Mouse (Mus musculus) MEL-GATA-1-ER (cell line): ENCODE measurements around the gene Tgfb3.
A peak's percentile ranks its signal among the peaks of the same experiment; 100 is the strongest.

ENCODE experiments used
- DNase-seq: peaks from one replicate; pipeline ENCODE4 v3.0.0-alpha.2; 2012; ENCODE audit warnings: low read depth; ENCODE audit errors: extremely low read depth

The Tgfb3 gene

DNA sequence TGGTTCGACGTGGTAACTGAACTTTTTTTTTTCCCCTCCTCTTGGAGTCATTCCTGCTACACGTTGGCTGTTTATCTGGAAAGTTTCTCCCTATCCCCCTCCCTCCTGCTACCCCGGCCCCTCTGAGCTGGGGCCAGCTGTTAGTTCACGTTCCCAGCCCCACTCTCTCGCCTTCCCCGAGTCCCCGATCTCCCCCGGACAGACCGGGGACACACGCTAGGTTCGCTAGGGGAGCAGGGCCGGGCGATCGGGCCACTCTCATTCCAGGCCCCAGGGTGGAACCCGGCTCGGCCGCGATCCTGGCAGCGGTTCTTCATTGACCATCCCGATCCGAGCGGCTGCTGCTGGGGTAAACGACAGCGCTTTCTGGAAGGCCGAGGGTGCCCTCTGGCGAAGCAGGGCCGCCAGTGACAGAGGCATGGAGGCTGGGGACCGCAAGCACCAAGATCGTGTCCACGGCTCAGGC, 394 bp upstream of the Tgfb3 start:
- peak; percentile 43 for DNase-seq

- no peak for DNase-seq
Measured at GRCm38 (mm10) chr12:86078176-86078552, 677 bp downstream of the Tgfb3 start.

GRCm38 (mm10) chr12:86077736-86078135, 1.1 kb downstream of the Tgfb3 start:
- DNase-seq = no peak

DNA sequence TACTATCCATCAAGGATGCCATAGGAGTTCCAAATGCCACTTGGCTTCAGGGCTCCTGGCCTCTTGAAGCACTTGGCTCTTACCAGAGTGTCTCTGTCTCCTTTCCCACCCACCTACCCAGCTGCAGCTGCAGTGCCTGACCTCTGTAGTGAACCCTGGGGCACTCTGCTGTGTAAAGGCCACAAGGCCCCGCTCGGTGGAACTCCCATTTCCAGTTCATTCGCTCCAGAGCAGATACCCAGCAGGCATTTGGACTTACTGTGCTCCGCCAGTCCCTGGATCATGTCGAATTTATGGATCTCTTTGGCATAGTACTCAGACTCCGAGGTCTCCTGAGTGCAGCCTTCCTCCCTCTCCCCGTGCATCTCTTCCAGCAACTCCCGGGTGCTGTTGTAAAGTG, 1.5 kb downstream of the Tgfb3 start:
- DNase-seq = no peak

- DNase-seq = no peak
Measured at GRCm38 (mm10) chr12:86076321-86076901, 2.4 kb downstream of the Tgfb3 start.

- DNase-seq = no peak
Measured at GRCm38 (mm10) chr12:86075358-86075757, 3.5 kb downstream of the Tgfb3 start.

GRCm38 (mm10) chr12:86074681-86075080, 4.2 kb downstream of the Tgfb3 start:
- no peak for DNase-seq

DNA sequence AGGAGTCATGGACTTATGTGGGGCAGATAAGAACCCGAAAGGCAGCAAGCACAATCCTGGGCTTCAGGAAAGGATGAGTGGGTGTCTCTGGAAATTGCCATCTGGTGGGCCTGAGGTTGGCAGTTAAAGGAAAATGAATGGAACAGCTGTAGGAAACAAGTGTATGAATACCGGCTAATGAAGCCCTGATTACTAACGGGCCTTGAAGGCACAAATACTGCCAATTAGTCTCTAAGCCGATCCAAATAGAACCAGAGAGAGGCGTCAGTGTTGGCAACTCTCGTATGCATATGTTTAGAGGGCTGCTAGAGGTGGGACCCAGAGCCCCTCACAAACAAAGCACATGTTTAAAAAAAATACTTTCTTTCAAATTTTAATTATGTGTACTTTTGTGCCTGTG, 7.4 kb downstream of the Tgfb3 start:
- DNase-seq = no peak

DNA sequence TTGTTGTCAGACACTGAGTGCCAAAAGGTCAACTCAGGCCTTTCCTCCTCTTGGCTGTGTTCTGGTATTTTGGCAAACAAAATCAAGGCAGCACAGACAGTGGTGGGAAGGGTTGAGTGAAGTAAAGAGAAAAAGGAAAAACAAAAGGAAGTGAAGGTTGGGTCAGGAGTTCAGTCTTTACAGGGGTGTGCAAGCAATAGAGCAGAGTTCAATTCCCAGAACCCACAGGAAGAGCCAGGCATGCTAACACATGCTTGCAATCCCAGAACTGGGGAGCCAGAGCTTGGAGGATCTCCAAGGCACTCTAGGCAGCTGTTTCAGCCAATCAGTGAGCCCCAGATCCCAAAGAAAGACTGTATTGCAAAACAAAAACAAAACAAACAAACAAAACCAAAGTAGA, 14.0 kb downstream of the Tgfb3 start:
- no peak for DNase-seq

DNA sequence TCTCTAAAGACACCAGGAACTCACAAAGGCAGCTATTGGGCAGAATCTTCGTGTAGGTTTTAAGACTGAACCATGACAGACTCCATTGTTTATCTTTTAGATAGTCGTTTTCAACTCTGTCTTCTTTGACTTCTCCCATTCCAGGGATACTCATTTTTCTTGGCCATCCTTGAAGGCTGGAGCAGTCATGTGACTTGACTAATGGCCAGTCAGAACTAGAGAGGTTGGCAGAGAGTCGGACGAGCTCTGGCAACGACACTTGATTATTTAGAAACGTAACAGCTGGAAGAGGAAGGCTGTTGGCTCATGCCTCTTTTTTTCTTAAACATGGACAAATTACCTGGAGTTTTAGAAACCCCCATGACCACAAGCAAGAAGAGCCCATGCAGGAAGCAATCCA, 19.5 kb downstream of the Tgfb3 start:
- DNase-seq = no peak

DNA sequence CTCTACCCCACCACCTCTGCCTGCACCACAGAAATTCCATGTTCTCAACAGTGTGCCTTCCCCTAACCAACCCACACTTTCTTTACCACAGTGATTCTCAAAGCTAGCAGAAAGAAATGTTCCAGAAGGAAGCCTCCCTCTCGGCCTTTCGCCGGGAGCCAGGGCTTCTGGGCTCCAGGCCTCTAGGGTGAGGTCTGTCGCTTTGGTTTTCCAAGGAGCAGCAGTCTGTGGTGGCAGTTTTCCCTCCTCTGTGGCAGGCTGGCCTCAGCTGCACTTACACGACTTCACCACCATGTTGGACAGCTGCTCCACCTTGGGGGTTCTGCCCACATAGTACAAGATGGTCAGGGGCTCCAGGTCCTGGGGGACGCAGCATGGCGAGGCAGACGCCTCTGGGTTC, 21.3 kb downstream of the Tgfb3 start:
- no peak for DNase-seq

DNA sequence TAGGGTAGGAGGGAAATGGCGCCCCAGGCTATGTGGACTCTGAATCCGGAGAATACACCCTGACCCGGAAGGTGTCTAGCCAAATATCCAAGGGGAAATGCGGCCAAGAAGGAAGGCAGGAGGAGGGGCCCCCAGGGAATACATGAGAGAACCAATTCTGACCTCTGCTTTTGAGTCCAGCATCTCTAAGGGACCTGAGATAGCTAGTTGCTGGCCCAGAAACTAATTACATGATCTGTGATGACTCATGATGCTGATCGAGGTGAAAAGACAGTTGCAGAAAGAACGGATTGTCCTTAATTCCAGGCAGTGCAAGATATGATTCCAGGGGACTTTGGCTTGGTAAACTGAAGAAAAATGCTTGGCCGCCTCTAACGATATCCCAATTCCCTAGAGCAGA, 21.9 kb downstream of the Tgfb3 start:
- no peak for DNase-seq

DNA sequence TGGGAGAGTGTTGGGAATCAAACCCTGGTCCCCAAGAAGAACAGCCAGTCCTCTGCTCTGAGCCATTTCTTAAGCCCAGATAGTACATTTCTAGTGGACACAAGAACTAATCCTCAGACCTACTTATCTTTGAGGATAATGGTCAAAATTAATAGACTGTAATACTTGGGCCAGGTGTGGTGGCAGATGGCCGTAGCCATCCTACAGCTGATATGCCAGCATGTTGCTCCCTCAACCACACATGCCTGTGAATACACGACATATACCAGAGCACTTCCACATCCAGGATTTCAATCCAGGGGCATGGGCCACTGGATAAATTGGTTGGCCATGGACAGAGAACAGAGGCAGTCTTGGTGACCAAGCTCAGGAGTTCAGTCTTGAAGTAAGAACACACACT, 23.5 kb downstream of the Tgfb3 start:
- DNase-seq = no peak

DNA sequence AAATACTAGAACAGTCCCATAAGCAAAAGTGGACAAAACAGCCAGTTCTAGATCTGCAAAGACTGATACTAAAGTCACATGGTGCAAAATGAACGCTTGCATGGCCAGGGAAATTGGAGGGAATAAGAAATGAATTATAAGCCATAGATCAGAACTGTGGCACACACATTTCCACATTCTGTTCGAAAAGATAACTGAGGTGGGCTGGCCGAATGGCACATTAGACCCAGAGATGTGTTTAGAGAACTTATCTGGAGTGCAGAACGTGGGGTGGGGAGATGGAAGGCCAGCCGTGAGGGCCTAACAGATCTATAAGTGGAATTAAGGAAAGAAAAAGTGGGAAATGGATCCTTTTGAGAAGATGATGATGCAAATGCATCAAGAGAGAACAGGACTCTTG, 27.4 kb downstream of the Tgfb3 start:
- DNase-seq = no peak

DNA sequence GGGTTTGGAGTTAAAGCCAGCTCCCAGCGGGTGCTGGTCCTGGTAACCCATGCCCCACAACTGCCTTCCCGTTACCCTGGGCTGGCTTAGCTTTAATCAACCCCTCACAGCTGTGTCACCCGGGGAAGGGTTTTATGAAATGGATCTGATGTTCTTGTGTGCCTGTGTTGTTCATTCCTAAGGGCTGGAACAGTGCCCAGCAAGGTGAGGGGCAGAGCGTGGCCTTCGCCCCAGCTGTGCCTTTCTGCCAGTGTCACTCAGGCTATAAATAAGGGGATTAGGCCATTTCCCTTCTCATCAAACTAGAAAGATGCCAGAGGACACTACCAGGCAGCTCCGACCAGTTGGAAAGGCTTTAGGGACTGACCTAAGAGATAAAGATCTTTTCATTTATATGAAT, 29.0 kb downstream of the Tgfb3 start:
- DNase-seq = no peak

- no peak for DNase-seq
Measured at GRCm38 (mm10) chr12:86047376-86047775, 31.5 kb downstream of the Tgfb3 start.

DNA sequence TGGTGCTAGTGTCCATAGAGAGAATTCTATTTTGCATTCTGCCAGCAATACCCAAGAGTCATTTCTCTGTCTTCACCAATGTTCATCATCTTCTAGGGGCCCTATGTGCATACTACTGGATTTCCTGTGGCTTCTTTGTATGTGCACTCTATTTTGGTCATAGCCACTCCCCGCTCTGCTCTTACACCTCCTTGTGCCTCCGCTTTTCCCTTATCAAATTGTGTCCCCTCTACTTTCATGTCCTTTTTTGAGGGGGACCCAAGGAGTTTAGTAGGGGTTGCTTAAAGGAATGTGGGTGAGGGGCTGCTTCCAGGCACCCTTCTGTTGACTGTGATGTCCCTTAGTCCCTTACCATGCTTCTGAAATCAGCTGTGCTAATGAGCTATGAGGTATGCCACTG, 32.1 kb downstream of the Tgfb3 start:
- no peak for DNase-seq

DNA sequence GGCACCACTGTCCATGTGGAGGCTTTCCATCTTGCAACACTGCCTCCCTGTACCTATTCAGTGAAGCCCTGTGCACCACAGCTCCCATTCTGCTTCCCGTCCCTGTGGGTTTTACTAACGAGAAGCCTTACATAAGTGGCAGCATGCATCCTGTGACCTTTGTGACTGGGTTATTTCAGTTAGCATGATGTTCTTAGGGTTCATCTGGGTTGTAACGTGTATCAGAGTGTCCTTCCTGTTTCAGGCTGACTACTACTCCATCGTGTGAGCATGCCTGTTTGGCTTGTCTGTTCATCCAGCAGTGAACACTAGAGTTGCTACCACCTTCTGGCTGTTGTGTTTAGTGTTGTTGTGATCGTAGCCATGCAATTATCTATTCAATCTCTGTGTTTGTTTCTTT, 32.7 kb downstream of the Tgfb3 start:
- DNase-seq = no peak

DNA sequence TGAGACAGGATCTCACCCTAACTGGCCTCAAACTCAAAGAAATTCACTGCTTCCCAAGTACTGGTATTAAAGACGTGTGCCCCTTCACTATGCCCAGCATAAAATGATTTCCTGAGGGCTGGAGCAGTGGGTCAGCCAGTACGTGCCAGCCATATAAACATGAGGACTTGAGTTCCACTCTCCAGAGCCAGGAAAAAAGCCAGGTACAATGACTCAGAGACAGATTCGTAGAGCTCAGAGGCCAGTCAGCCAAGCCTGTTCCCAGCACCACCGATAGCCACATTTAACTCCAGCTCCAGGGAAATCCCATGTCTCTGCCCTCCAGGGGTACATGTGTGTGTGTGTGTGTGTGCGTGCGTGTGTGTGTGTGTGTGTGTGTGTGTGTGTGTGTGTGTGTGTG, 39.1 kb downstream of the Tgfb3 start:
- no peak for DNase-seq

DNA sequence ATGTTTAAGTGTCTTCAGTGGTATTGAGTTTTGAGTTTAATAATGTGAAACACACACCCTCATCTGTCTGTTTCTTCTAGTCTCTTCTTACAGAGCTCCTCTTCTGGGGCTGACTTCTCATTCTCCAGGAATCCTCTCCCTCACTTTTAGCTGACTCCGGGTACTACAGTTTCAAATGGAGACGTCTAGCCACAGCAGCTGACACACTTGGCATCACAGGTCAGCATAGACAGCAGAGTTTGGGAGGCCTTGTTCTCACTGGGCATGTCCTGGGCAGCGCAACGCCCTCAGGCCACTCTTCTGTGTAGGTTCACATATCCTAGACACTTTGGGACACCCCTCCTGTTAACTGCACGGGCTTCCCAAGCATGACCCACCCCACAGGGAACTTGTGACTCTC, 39.8 kb downstream of the Tgfb3 start:
- DNase-seq = no peak

DNA sequence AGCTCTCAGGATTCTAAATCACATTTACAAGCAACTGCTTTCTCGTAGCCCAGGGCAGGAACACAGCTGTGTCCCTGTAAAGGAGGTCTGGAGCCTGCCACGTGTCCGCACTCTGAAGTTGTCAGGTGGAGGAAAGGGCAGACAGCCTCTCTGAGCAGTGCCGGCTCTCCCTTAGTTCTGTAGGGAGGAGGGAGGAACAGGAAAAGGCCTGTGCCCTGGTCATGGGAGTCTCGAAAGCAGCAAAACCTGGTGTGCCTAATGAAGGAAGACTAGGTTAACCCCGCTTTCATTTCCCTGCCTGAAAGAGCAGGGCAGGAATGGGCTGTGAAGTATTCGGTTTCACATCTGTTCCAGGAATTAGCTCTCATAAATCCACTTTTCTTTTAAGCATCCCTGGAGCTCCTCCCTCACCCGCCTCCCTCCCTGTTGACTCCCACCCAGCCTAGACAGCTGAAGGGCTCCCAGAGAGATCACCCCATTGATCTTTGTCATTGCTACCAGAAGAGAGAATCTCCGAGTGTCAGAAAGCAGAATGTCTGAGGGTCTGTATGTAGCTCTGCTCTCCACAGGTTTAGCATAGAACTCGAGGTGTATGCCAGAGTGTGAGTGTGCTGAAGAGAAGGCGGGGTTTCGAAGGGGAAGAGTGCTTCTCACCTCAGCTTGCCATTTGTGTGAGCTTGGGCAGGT, 41.5 kb downstream of the Tgfb3 start:
- DNase-seq = no peak

GRCm38 (mm10) chr12:86036368-86037166, 42.3 kb downstream of the Tgfb3 start:
- no peak for DNase-seq

DNA sequence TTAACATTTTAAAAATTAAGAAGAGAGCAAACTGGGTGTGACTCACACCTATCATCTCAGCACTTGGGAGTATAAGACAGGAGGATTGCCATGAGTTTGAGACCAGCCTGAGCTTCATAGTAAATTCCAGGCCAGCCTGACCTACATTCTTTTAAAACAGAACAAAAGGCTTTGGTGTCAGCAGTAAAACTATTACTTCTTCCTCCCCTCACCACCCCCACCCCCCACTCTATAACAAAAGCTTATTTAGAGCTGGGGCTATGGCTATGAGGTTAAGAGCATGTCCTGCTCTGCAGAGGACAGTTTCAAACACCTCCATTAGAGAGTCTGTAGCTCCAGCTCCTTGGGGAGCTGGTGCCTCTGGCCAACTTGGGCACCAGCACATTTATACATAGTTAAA, 43.3 kb downstream of the Tgfb3 start:
- no peak for DNase-seq
